Comparison of ENCODE assay signal across 9 mouse cellular contexts in the genomic region with DNA sequence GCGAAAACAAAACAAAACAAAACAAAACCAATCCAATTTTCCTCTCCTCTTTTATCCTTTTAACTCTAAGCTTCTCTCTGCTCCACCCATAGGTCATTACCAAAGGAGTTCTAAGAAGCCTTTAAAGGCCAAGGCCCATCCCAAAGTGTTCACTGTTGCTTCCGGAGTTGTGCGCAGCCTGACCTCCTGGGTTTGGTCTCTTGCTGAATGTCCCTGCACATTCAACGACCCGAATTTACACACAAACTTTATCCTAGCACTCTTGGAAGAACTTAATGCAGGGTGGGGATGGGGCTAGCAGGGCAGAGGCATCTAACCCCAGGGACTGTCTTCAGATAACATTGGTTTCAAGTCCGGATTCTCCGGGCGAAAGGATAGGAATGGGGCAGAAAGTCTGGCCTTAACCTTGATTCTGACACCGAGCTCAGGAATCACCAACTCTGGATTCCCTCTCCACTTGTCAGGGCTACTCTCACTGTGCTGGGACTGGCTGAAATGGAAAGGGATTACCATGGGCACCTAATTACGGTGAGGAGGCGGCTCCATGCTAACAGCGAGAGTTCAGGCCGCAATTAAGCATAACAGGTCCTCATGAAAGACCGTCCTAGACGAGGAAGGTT. TPM values are rescaled to one million over a fixed set of nuclear protein-coding genes. Genes with fewer than 3 reads are reported as not detected.
DNase-seq lines count a peak whose midpoint lies in the region; ATAC-seq and TF ChIP-seq lines count a peak whose summit lies in the region.
"Had no signal": no experiment of that assay in that cellular context is flagged by ENCODE, and none has a peak within 500 bp of the region (broad histone marks: within the 10 kb centered on the region; RNA-seq: fewer than 3 reads in every experiment).

No protein-coding gene starts in this region.

- 21% methylated on average over 15 of the region's 15 CpGs for WGBS in heart, embryonic 10.5 days
- WGBS in bone marrow, adult 2 months, result 17% methylated on average over 15 of the region's 15 CpGs
- 19% methylated on average over 15 of the region's 15 CpGs for WGBS in heart, embryonic 16.5 days
- 20% methylated on average over 15 of the region's 15 CpGs for WGBS in limb, embryonic 14.5 days
- 20% methylated on average over 15 of the region's 15 CpGs for WGBS in neural tube, embryonic 12.5 days

- H3K4me1 ChIP-seq in heart, embryonic 10.5 days, result peaks cover 21% of the 10 kb centered on the region
- H3K4me1 ChIP-seq in bone marrow, adult 2 months (ENCODE audit: control insufficient read depth, insufficient read depth, low read length), result peaks cover 4% of the 10 kb centered on the region; the same call in 1 of the 2 replicates
- H3K4me1 ChIP-seq in heart, embryonic 16.5 days (ENCODE audit: control insufficient read depth, insufficient read depth, low read length), result peaks cover 19% of the 10 kb centered on the region
- peaks cover 16% of the 10 kb centered on the region for H3K4me1 ChIP-seq in limb, embryonic 14.5 days (ENCODE audit: control insufficient read depth, insufficient read depth, low read length)
- H3K4me1 ChIP-seq in neural tube, embryonic 12.5 days, result peaks cover 19% of the 10 kb centered on the region

- no peaks in the 10 kb centered on the region for H3K9me3 ChIP-seq in heart, embryonic 10.5 days
- no peaks in the 10 kb centered on the region for H3K9me3 ChIP-seq in heart, embryonic 16.5 days (replicated peaks; ENCODE audit: control insufficient read depth, low read length)
- no peaks in the 10 kb centered on the region for H3K9me3 ChIP-seq in limb, embryonic 14.5 days (ENCODE audit: control insufficient read depth, low read length)
- H3K9me3 ChIP-seq in neural tube, embryonic 12.5 days, result no peaks in the 10 kb centered on the region

- TF ChIP-seq CTCF in bone marrow, adult 2 months (IDR thresholded peaks at IDR 0.05; ENCODE audit: control insufficient read depth, insufficient read depth, low read length), result no peak

- H3K27me3 ChIP-seq in heart, embryonic 10.5 days (ENCODE audit: insufficient read depth, poor library complexity, severe bottlenecking), result peaks cover 22% of the 10 kb centered on the region
- no peaks in the 10 kb centered on the region for H3K27me3 ChIP-seq in heart, embryonic 16.5 days (ENCODE audit: control insufficient read depth, insufficient read depth, low read length)
- H3K27me3 ChIP-seq in limb, embryonic 14.5 days (ENCODE audit: control insufficient read depth, insufficient read depth, low read length), result no peaks in the 10 kb centered on the region
- 0 out of 2 replicates have a peak, but pooled peaks cover 4% of the 10 kb centered on the region for H3K27me3 ChIP-seq in neural tube, embryonic 12.5 days (replicated peaks)
- H3K27me3 ChIP-seq: Patski had no signal

- no peak for ATAC-seq in heart, embryonic 16.5 days (replicated peaks; ENCODE audit: extremely low read depth, insufficient read depth, low FRiP score)
- ATAC-seq in limb, embryonic 14.5 days (ENCODE audit: low FRiP score, low read depth), result no peak
- peak; percentile 36; the same call in 1 of the 2 replicates for ATAC-seq in neural tube, embryonic 12.5 days (ENCODE audit: low FRiP score, low read depth)

- H3K36me3 ChIP-seq in heart, embryonic 10.5 days, result peaks cover 22% of the 10 kb centered on the region
- peaks cover 3% of the 10 kb centered on the region; the same call in 1 of the 2 replicates for H3K36me3 ChIP-seq in heart, embryonic 16.5 days (ENCODE audit: control insufficient read depth, insufficient read depth)
- H3K36me3 ChIP-seq in limb, embryonic 14.5 days (ENCODE audit: control insufficient read depth, insufficient read depth, low read length), result peaks cover 20% of the 10 kb centered on the region
- peaks cover 14% of the 10 kb centered on the region for H3K36me3 ChIP-seq in neural tube, embryonic 12.5 days

- H3K4me3 ChIP-seq in heart, embryonic 10.5 days, result peak overlapping the region; percentile 81
- peak overlapping the region; percentile 98 for H3K4me3 ChIP-seq in bone marrow, adult 2 months (replicated peaks; ENCODE audit: control insufficient read depth, low read depth, low read length)
- H3K4me3 ChIP-seq in heart, embryonic 16.5 days (ENCODE audit: low read length), result peak overlapping the region; percentile 85
- H3K4me3 ChIP-seq in limb, embryonic 14.5 days (replicated peaks; ENCODE audit: low read length), result peak overlapping the region; percentile 82
- H3K4me3 ChIP-seq in neural tube, embryonic 12.5 days, result peak overlapping the region; percentile 80

- no peak for TF ChIP-seq POLR2A in bone marrow, adult 2 months (IDR thresholded peaks at IDR 0.05; ENCODE audit: borderline replicate concordance, control insufficient read depth, low read depth, low read length)
- TF ChIP-seq POLR2A in limb, embryonic 14.5 days (IDR thresholded peaks at IDR 0.05; ENCODE audit: borderline replicate concordance, extremely low read depth, insufficient read depth, insufficient read length), result no peak

- no peak for DNase-seq in heart, embryonic 10.5 days (ENCODE audit: low spot score)
- DNase-seq in heart, adult 11 months, result no peak
- no peak for DNase-seq in limb, embryonic 14.5 days (ENCODE audit: low spot score)
- DNase-seq in urinary bladder, postnatal 14 days (ENCODE audit: low spot score), result no peak
- DNase-seq in thymus, postnatal 0 days (ENCODE audit: low spot score), result no peak

- H3K4me2 ChIP-seq in heart, embryonic 16.5 days (ENCODE audit: low read depth, low read length), result peak overlapping the region; percentile 70
- peak overlapping the region; percentile 81 for H3K4me2 ChIP-seq in limb, embryonic 14.5 days (replicated peaks; ENCODE audit: low read depth, low read length, severe bottlenecking)
- H3K4me2 ChIP-seq in neural tube, embryonic 12.5 days (replicated peaks), result peak overlapping the region; percentile 92

- peak overlapping the region; percentile 97 for H3K27ac ChIP-seq in heart, embryonic 10.5 days
- H3K27ac ChIP-seq in bone marrow, adult 2 months (ENCODE audit: control insufficient read depth, insufficient read depth, low read depth, low read length, poor library complexity), result peak overlapping the region; percentile 70
- peak overlapping the region; percentile 91 for H3K27ac ChIP-seq in heart, embryonic 16.5 days (ENCODE audit: low read length)
- peak overlapping the region; percentile 93 for H3K27ac ChIP-seq in limb, embryonic 14.5 days (replicated peaks; ENCODE audit: low read depth, low read length)
- peak overlapping the region; percentile 76 for H3K27ac ChIP-seq in neural tube, embryonic 12.5 days

- peak overlapping the region; percentile 75 for H3K9ac ChIP-seq in heart, embryonic 16.5 days (ENCODE audit: low read length)
- H3K9ac ChIP-seq in limb, embryonic 14.5 days (ENCODE audit: low read depth, low read length, severe bottlenecking), result peak overlapping the region; percentile 71
- H3K9ac ChIP-seq in neural tube, embryonic 12.5 days, result peak overlapping the region; percentile 58

RNA-seq across cellular contexts. Expression of gene Map2k7, which starts 0.6 kb away (rescaled TPM):
- 27.5 and 30.0 TPM in 2 replicates for polyA plus RNA-seq in heart, embryonic 10.5 days (2016; fragmentation: Nextera tagmentation; extraction: Ambion mirVana)
- 88.3 and 112 TPM in 2 replicates for polyA plus RNA-seq in bone marrow, adult 2 months (2011; ENCODE audit: insufficient read depth, insufficient read length, low replicate concordance, missing spikeins)
- polyA plus RNA-seq in heart, embryonic 16.5 days (2015; fragmentation: Nextera tagmentation; extraction: Ambion mirVana), result 20.8 and 25.0 TPM in 2 replicates
- 65.3 and 68.3 TPM in 2 replicates for polyA plus RNA-seq in limb, embryonic 14.5 days (2012; rRNA removed)
- 18.5 and 25.8 TPM in 2 replicates for polyA plus RNA-seq in limb, embryonic 14.5 days (2014; fragmentation: Nextera tagmentation; extraction: Ambion mirVana)
- polyA plus RNA-seq in neural tube, embryonic 12.5 days (2016; fragmentation: Nextera tagmentation; extraction: Ambion mirVana), result 43.4 and 50.9 TPM in 2 replicates
- 33.3 and 35.4 TPM in 2 replicates for polyA plus RNA-seq in thymus, postnatal 0 days (2015; fragmentation: Nextera tagmentation; extraction: Ambion mirVana)

RNA-seq across cellular contexts. Expression of gene Gm49320, which starts 0.7 kb away (rescaled TPM):
- 0.59 TPM in 1 of 2 replicates, not detected in the other for polyA plus RNA-seq in heart, embryonic 10.5 days (2016; fragmentation: Nextera tagmentation; extraction: Ambion mirVana)
- polyA plus RNA-seq in bone marrow, adult 2 months (2011; ENCODE audit: insufficient read depth, insufficient read length, low replicate concordance, missing spikeins), result 1.3 TPM in 1 of 2 replicates, not detected in the other
- 0.42 and 0.81 TPM in 2 replicates for polyA plus RNA-seq in heart, embryonic 16.5 days (2015; fragmentation: Nextera tagmentation; extraction: Ambion mirVana)
- 8.5 and 10.2 TPM in 2 replicates for polyA plus RNA-seq in limb, embryonic 14.5 days (2012; rRNA removed)
- 1.2 and 1.3 TPM in 2 replicates for polyA plus RNA-seq in limb, embryonic 14.5 days (2014; fragmentation: Nextera tagmentation; extraction: Ambion mirVana)
- 1.2 and 1.5 TPM in 2 replicates for polyA plus RNA-seq in neural tube, embryonic 12.5 days (2016; fragmentation: Nextera tagmentation; extraction: Ambion mirVana)
- polyA plus RNA-seq in thymus, postnatal 0 days (2015; fragmentation: Nextera tagmentation; extraction: Ambion mirVana), result 0.21 and 0.26 TPM in 2 replicates
- polyA plus RNA-seq: Patski had no signal

RNA-seq across cellular contexts. Expression of gene Tgfbr3l, which starts 10.1 kb away (rescaled TPM):
- polyA plus RNA-seq in heart, embryonic 10.5 days (2016; fragmentation: Nextera tagmentation; extraction: Ambion mirVana), result 2.4 and 2.5 TPM in 2 replicates
- polyA plus RNA-seq in bone marrow, adult 2 months (2011; ENCODE audit: insufficient read depth, insufficient read length, low replicate concordance, missing spikeins), result 12.4 and 16.3 TPM in 2 replicates
- 3.0 and 3.6 TPM in 2 replicates for polyA plus RNA-seq in heart, embryonic 16.5 days (2015; fragmentation: Nextera tagmentation; extraction: Ambion mirVana)
- 63.0 and 98.7 TPM in 2 replicates for polyA plus RNA-seq in limb, embryonic 14.5 days (2012; rRNA removed)
- polyA plus RNA-seq in limb, embryonic 14.5 days (2014; fragmentation: Nextera tagmentation; extraction: Ambion mirVana), result 4.6 and 5.3 TPM in 2 replicates
- 5.4 and 8.1 TPM in 2 replicates for polyA plus RNA-seq in neural tube, embryonic 12.5 days (2016; fragmentation: Nextera tagmentation; extraction: Ambion mirVana)
- polyA plus RNA-seq in thymus, postnatal 0 days (2015; fragmentation: Nextera tagmentation; extraction: Ambion mirVana), result 2.3 and 4.0 TPM in 2 replicates

RNA-seq across cellular contexts. Expression of gene Lrrc8e, which starts 11.3 kb away (rescaled TPM):
- 0.19 and 0.20 TPM in 2 replicates for polyA plus RNA-seq in heart, embryonic 10.5 days (2016; fragmentation: Nextera tagmentation; extraction: Ambion mirVana)
- not detected in 2 replicates for polyA plus RNA-seq in bone marrow, adult 2 months (2011; ENCODE audit: insufficient read depth, insufficient read length, low replicate concordance, missing spikeins)
- 0.39 and 0.54 TPM in 2 replicates for polyA plus RNA-seq in heart, embryonic 16.5 days (2015; fragmentation: Nextera tagmentation; extraction: Ambion mirVana)
- 0.30 and 0.36 TPM in 2 replicates for polyA plus RNA-seq in limb, embryonic 14.5 days (2012; rRNA removed)
- 0.37 and 0.40 TPM in 2 replicates for polyA plus RNA-seq in limb, embryonic 14.5 days (2014; fragmentation: Nextera tagmentation; extraction: Ambion mirVana)
- polyA plus RNA-seq in neural tube, embryonic 12.5 days (2016; fragmentation: Nextera tagmentation; extraction: Ambion mirVana), result 0.05 and 0.08 TPM in 2 replicates
- polyA plus RNA-seq in thymus, postnatal 0 days (2015; fragmentation: Nextera tagmentation; extraction: Ambion mirVana), result 0.85 and 0.91 TPM in 2 replicates

RNA-seq across cellular contexts. Expression of gene Snapc2, which starts 15.0 kb away (rescaled TPM):
- 47.8 and 60.2 TPM in 2 replicates for polyA plus RNA-seq in heart, embryonic 10.5 days (2016; fragmentation: Nextera tagmentation; extraction: Ambion mirVana)
- 6.0 and 14.2 TPM in 2 replicates for polyA plus RNA-seq in bone marrow, adult 2 months (2011; ENCODE audit: insufficient read depth, insufficient read length, low replicate concordance, missing spikeins)
- polyA plus RNA-seq in heart, embryonic 16.5 days (2015; fragmentation: Nextera tagmentation; extraction: Ambion mirVana), result 41.9 and 42.5 TPM in 2 replicates
- 52.6 and 61.4 TPM in 2 replicates for polyA plus RNA-seq in limb, embryonic 14.5 days (2012; rRNA removed)
- polyA plus RNA-seq in limb, embryonic 14.5 days (2014; fragmentation: Nextera tagmentation; extraction: Ambion mirVana), result 50.6 and 55.8 TPM in 2 replicates
- polyA plus RNA-seq in neural tube, embryonic 12.5 days (2016; fragmentation: Nextera tagmentation; extraction: Ambion mirVana), result 60.6 and 63.2 TPM in 2 replicates
- polyA plus RNA-seq in thymus, postnatal 0 days (2015; fragmentation: Nextera tagmentation; extraction: Ambion mirVana), result 34.5 and 36.4 TPM in 2 replicates
